15 mouse cellular contexts compared by ENCODE assay signal in the genomic region with DNA sequence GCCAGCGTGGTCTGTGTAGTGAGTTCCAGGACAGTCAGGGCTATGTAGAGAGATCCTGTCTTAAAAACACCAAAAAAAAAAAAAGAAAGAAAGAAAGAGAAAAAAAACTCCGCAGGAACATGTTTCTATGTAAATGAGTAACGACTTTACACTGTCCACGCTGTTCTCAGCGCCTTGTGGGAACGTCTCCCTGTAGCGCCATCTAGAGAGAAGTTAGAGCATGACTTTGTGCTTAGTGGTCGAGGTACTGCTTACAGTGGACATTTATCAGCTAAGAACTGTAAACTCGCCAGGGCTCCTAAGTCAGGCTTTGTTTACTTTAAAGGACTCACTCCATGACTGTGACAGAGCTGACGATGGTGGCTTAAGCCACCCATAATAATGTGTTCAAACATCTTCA. TPM values are rescaled to one million over a fixed set of nuclear protein-coding genes. Genes with fewer than 3 reads are reported as not detected.
DNase-seq lines count a peak whose midpoint lies in the region; ATAC-seq and TF ChIP-seq lines count a peak whose summit lies in the region.
"Had no signal": no experiment of that assay in that cellular context is flagged by ENCODE, and none has a peak within 500 bp of the region (broad histone marks: within the 10 kb centered on the region; RNA-seq: fewer than 3 reads in every experiment).

No protein-coding gene starts in this region.

- H3K4me1 ChIP-seq in liver, adult 2 months (ENCODE audit: control insufficient read depth, insufficient read depth, low read length) = no peaks in the 10 kb centered on the region
- no peaks in the 10 kb centered on the region for H3K4me1 ChIP-seq in MEL (ENCODE audit: control insufficient read depth in 1 of 2, insufficient read depth in 2 of 2, low read length in 2 of 2)
- no peaks in the 10 kb centered on the region for H3K4me1 ChIP-seq in intestine, postnatal 0 days (replicated peaks; ENCODE audit: control insufficient read depth, insufficient read depth, low read length)
- H3K4me1 ChIP-seq: hindbrain, embryonic 10.5 days; limb, embryonic 12.5 days; midbrain, embryonic 15.5 days; neural tube, embryonic 15.5 days had no signal

- H3K36me3 ChIP-seq in liver, adult 2 months (ENCODE audit: control insufficient read depth, insufficient read depth, low read length) = peaks cover 41% of the 10 kb centered on the region
- no peaks in the 10 kb centered on the region for H3K36me3 ChIP-seq in MEL (ENCODE audit: control insufficient read depth in 1 of 2, insufficient read depth in 2 of 2, low read length in 2 of 2)
- peaks cover 93% of the 10 kb centered on the region for H3K36me3 ChIP-seq in intestine, postnatal 0 days (ENCODE audit: control insufficient read depth, insufficient read depth)

- TF ChIP-seq EP300 in MEL (IDR thresholded peaks at IDR 0.05; ENCODE audit: low read depth in 1 of 2, low read length in 2 of 2) = no peak

- H3K4me2 ChIP-seq in intestine, postnatal 0 days (replicated peaks; ENCODE audit: low read depth) = no peak overlapping the region
- H3K4me2 ChIP-seq: limb, embryonic 12.5 days; midbrain, embryonic 15.5 days; neural tube, embryonic 15.5 days had no signal

- no peak for TF ChIP-seq RAD21 in MEL (IDR thresholded peaks at IDR 0.05; ENCODE audit: low read depth, low read length)

- TF ChIP-seq POLR2A in liver, adult 2 months (IDR thresholded peaks at IDR 0.05; ENCODE audit: extremely low read depth, insufficient read depth, low read length) = no peak
- TF ChIP-seq POLR2A in MEL (IDR thresholded peaks at IDR 0.05; ENCODE audit: control insufficient read depth in 1 of 2, insufficient read depth in 1 of 2, low read depth in 1 of 2, low read length in 2 of 2, poor library complexity in 1 of 2) = no peak

- H3K9me3 ChIP-seq in MEL (replicated peaks; ENCODE audit: insufficient read depth, low read length) = no peaks in the 10 kb centered on the region
- no peaks in the 10 kb centered on the region for H3K9me3 ChIP-seq in intestine, postnatal 0 days (ENCODE audit: control insufficient read depth)
- H3K9me3 ChIP-seq: hindbrain, embryonic 10.5 days; limb, embryonic 12.5 days; midbrain, embryonic 15.5 days; neural tube, embryonic 15.5 days had no signal

- no peak overlapping the region for H3K4me3 ChIP-seq in liver, adult 2 months (ENCODE audit: insufficient read depth, low read depth, low read length)
- no peak overlapping the region for H3K4me3 ChIP-seq in MEL (ENCODE audit: control insufficient read depth in 1 of 2, insufficient read depth in 1 of 2, low read depth in 2 of 2, low read length in 2 of 2)
- no peak overlapping the region for H3K4me3 ChIP-seq in intestine, postnatal 0 days (ENCODE audit: low read depth, low read length)
- H3K4me3 ChIP-seq: hindbrain, embryonic 10.5 days; limb, embryonic 12.5 days; midbrain, embryonic 15.5 days; neural tube, embryonic 15.5 days had no signal

- peak; percentile 23 for DNase-seq in heart, adult 11 months
- DNase-seq in heart, adult 8-10 months (ENCODE audit: low spot score) = no peak
- DNase-seq in liver, adult 2 months (ENCODE audit: extremely low read depth, low read depth, low spot score) = no peak
- no peak for DNase-seq in liver
- DNase-seq in MEL (ENCODE audit: low read depth, low spot score) = peak; percentile 64
- DNase-seq in thymus, postnatal 10 days (ENCODE audit: low spot score in 2 of 2) = no peak
- no peak for DNase-seq in cerebellum, postnatal 36 days
- DNase-seq: adrenal gland, adult 2 months; cerebellum, adult 11-12 months; gastrocnemius, postnatal 36 days had no signal

- no peaks in the 10 kb centered on the region for H3K27me3 ChIP-seq in liver, adult 2 months (ENCODE audit: control insufficient read depth, insufficient read depth, low read length)
- H3K27me3 ChIP-seq in MEL (ENCODE audit: control insufficient read depth in 1 of 2, insufficient read depth in 2 of 2, low read length in 2 of 2) = no peaks in the 10 kb centered on the region
- no peaks in the 10 kb centered on the region for H3K27me3 ChIP-seq in intestine, postnatal 0 days (replicated peaks; ENCODE audit: control insufficient read depth, insufficient read depth, low read length)
- H3K27me3 ChIP-seq: limb, embryonic 12.5 days; midbrain, embryonic 15.5 days; neural tube, embryonic 15.5 days had no signal

- H3K27ac ChIP-seq in liver, adult 2 months (replicated peaks; ENCODE audit: insufficient read depth, low read depth, low read length) = no peak overlapping the region
- no peak overlapping the region for H3K27ac ChIP-seq in MEL (ENCODE audit: control insufficient read depth, low read depth, low read length)
- no peak overlapping the region for H3K27ac ChIP-seq in intestine, postnatal 0 days (ENCODE audit: low read depth, low read length)
- H3K27ac ChIP-seq: hindbrain, embryonic 10.5 days; limb, embryonic 12.5 days; midbrain, embryonic 15.5 days; neural tube, embryonic 15.5 days had no signal

- TF ChIP-seq CTCF in liver, adult 2 months (IDR thresholded peaks at IDR 0.05; ENCODE audit: low read depth, low read length) = peak; percentile 41; the same call in 1 of the 2 replicates
- peak; percentile 39 to 57 (median 53) for TF ChIP-seq CTCF in MEL (IDR thresholded peaks at IDR 0.05 in 2 of 3, conservative IDR thresholded peaks at IDR 0.05 in 1 of 3; ENCODE audit: control insufficient read depth in 1 of 3, insufficient read depth in 1 of 3, low read depth in 2 of 3, low read length in 3 of 3, poor library complexity in 1 of 3, severe bottlenecking in 1 of 3)
- TF ChIP-seq CTCF in intestine, postnatal 0 days (IDR thresholded peaks at IDR 0.05; ENCODE audit: low read depth) = peak; percentile 65

- H3K79me2 ChIP-seq in liver, adult 2 months (ENCODE audit: control insufficient read depth, insufficient read depth, low read length) = peaks cover 3% of the 10 kb centered on the region; the same call in 1 of the 2 replicates
- no peaks in the 10 kb centered on the region for H3K79me2 ChIP-seq in MEL (ENCODE audit: control insufficient read depth, insufficient read depth, low read length, poor library complexity)

- WGBS in liver, adult 2 months = 72% methylated on average over 10 of the region's 10 CpGs
- 49% methylated on average over 10 of the region's 10 CpGs for WGBS in intestine, postnatal 0 days

- ATAC-seq in intestine, postnatal 0 days = no peak
- ATAC-seq: midbrain, embryonic 15.5 days had no signal

- H3K9ac ChIP-seq in liver, adult 2 months (ENCODE audit: low read depth, low read length) = no peak overlapping the region
- no peak overlapping the region for H3K9ac ChIP-seq in MEL (ENCODE audit: control insufficient read depth, low read depth, low read length, poor library complexity, severe bottlenecking)
- no peak overlapping the region for H3K9ac ChIP-seq in intestine, postnatal 0 days (ENCODE audit: low read depth, low read length)
- H3K9ac ChIP-seq: limb, embryonic 12.5 days; midbrain, embryonic 15.5 days; neural tube, embryonic 15.5 days had no signal

TF ChIP-seq in MEL, 35 proteins besides CTCF, POLR2A, EP300 and RAD21:
- TF ChIP-seq ZKSCAN1 (IDR thresholded peaks at IDR 0.05; ENCODE audit: low read depth, low read length) = no peak
- no peak for TF ChIP-seq POLR2AphosphoS5 (IDR thresholded peaks at IDR 0.05; ENCODE audit: borderline replicate concordance, low read depth, low read length)
- TF ChIP-seq ETS1 (IDR thresholded peaks at IDR 0.05; ENCODE audit: low read depth, low read length) = no peak
- TF ChIP-seq USF2 (IDR thresholded peaks at IDR 0.05; ENCODE audit: borderline replicate concordance in 1 of 2, insufficient read depth in 1 of 2, low read depth in 1 of 2, low read length in 2 of 2) = no peak
- TF ChIP-seq E2F4 (IDR thresholded peaks at IDR 0.05; ENCODE audit: borderline replicate concordance, low read depth, low read length) = no peak

RNA-seq across cellular contexts. Expression of a gene that starts 14.2 kb away (rescaled TPM):
- total RNA-seq in heart, adult 8-10 months (2022) = 10 to 100 TPM; 21.7 to 37.3 (median 30.3) TPM
- total RNA-seq in liver, adult 2 months (2014; rRNA removed) = 80.5 and 81.5 TPM in 2 replicates
- polyA plus RNA-seq in liver, adult 2 months (2012; rRNA removed) = 86.5 and 99.0 TPM in 2 replicates
- 28.5 and 29.1 TPM in 2 replicates for total RNA-seq in MEL (2012; rRNA removed)
- polyA plus RNA-seq in MEL (2012; ENCODE audit: insufficient read depth in 1 of 2, insufficient read length in 2 of 2, low read depth in 1 of 2, low replicate concordance in 2 of 2, missing spikeins in 1 of 2) = 10 to 100 TPM in 1 of 2 experiments, not detected in 1; 22.0 TPM
- 302 and 311 TPM in 2 replicates for polyA plus RNA-seq in intestine, postnatal 0 days (2015; fragmentation: Nextera tagmentation; extraction: Ambion mirVana)

RNA-seq across cellular contexts. Expression of a gene that starts 16.7 kb away (rescaled TPM):
- 10 to 100 TPM; 75.6 to 98.6 (median 80.3) TPM for total RNA-seq in heart, adult 8-10 months (2022)
- 88.9 and 100 TPM in 2 replicates for total RNA-seq in liver, adult 2 months (2014; rRNA removed)
- 10.8 and 11.2 TPM in 2 replicates for polyA plus RNA-seq in liver, adult 2 months (2012; rRNA removed)
- total RNA-seq in MEL (2012; rRNA removed) = 177 and 197 TPM in 2 replicates
- 100 to 1,000 TPM; 177 to 355 TPM for polyA plus RNA-seq in MEL (2012; ENCODE audit: insufficient read depth in 1 of 2, insufficient read length in 2 of 2, low read depth in 1 of 2, low replicate concordance in 2 of 2, missing spikeins in 1 of 2)
- 43.2 and 48.1 TPM in 2 replicates for polyA plus RNA-seq in intestine, postnatal 0 days (2015; fragmentation: Nextera tagmentation; extraction: Ambion mirVana)

RNA-seq across cellular contexts. Expression of a gene that starts 17.0 kb away (rescaled TPM):
- 10 to 100 TPM; 77.9 to 85.2 (median 83.3) TPM for total RNA-seq in heart, adult 8-10 months (2022)
- total RNA-seq in liver, adult 2 months (2014; rRNA removed) = 25.8 and 33.2 TPM in 2 replicates
- 20.1 and 20.8 TPM in 2 replicates for polyA plus RNA-seq in liver, adult 2 months (2012; rRNA removed)
- total RNA-seq in MEL (2012; rRNA removed) = 36.9 and 39.9 TPM in 2 replicates
- polyA plus RNA-seq in MEL (2012; ENCODE audit: insufficient read depth in 1 of 2, insufficient read length in 2 of 2, low read depth in 1 of 2, low replicate concordance in 2 of 2, missing spikeins in 1 of 2) = 10 to 100 TPM in 1 of 2 experiments, not detected in 1; 43.9 TPM
- 64.1 and 64.9 TPM in 2 replicates for polyA plus RNA-seq in intestine, postnatal 0 days (2015; fragmentation: Nextera tagmentation; extraction: Ambion mirVana)

Comparison
In these comparisons a context has a peak if more than half of its experiments do, and no peak if none do; other contexts are left out.
1. DNase-seq: peak in heart, adult 11 months (single experiment) and MEL (single experiment); none in heart, adult 8-10 months (single experiment), liver, adult 2 months (single experiment), liver (single experiment), thymus, postnatal 10 days (0 of 2) and cerebellum, postnatal 36 days (0 of 2).
2. Peak in every context shown above with its lines, with median percentiles within 50 percentile points of each other: CTCF ChIP-seq.